Mouse (Mus musculus): ENCODE measurements around the gene Cdyl. TPM values are rescaled to one million over a fixed set of nuclear protein-coding genes. Genes with fewer than 3 reads are reported as not detected.
A peak's percentile ranks its signal among the peaks of the same experiment; 100 is the strongest.

Cdyl gene
- polyA plus RNA-seq, 2 experiments = 20.1 to 22.7 TPM

GRCm38 (mm10) chr13:35815205-35815726 lies 155.6 kb downstream of the Cdyl start:
- H3K36me3 ChIP-seq (ENCODE audit: control insufficient read depth, insufficient read depth, low read length) = peaks cover 29% of the 10 kb centered on the region
- H3K27me3 ChIP-seq (ENCODE audit: control insufficient read depth, insufficient read depth, low read length) = no peaks in the 10 kb centered on the region
- no peak overlapping the region for H3K9ac ChIP-seq (ENCODE audit: low read depth, low read length, severe bottlenecking)
- DNase-seq (ENCODE audit: low spot score) (no peak), ATAC-seq (ENCODE audit: low FRiP score, low read depth) (no peak)
- WGBS = 85% methylated on average over 8 of the region's 8 CpGs
- H3K9me3 ChIP-seq (ENCODE audit: control insufficient read depth, low read length) = no peaks in the 10 kb centered on the region
- no peak overlapping the region for H3K4me3 ChIP-seq (replicated peaks; ENCODE audit: low read length)
- no peak for TF ChIP-seq POLR2A (IDR thresholded peaks at IDR 0.05; ENCODE audit: borderline replicate concordance, extremely low read depth, insufficient read depth, insufficient read length)
- H3K4me1 ChIP-seq (ENCODE audit: control insufficient read depth, insufficient read depth, low read length) = peaks cover 21% of the 10 kb centered on the region
- H3K4me2 ChIP-seq (replicated peaks; ENCODE audit: low read depth, low read length, severe bottlenecking) = no peak overlapping the region
- H3K27ac ChIP-seq (replicated peaks; ENCODE audit: low read depth, low read length) = no peak overlapping the region

GRCm38 (mm10) chr13:35815782-35816368 lies 156.2 kb downstream of the Cdyl start:
- H3K36me3 ChIP-seq (ENCODE audit: control insufficient read depth, insufficient read depth, low read length) = peaks cover 29% of the 10 kb centered on the region
- no peak overlapping the region for H3K9ac ChIP-seq (ENCODE audit: low read depth, low read length, severe bottlenecking)
- no peak overlapping the region for H3K4me2 ChIP-seq (replicated peaks; ENCODE audit: low read depth, low read length, severe bottlenecking)
- DNase-seq (ENCODE audit: low spot score) (peak; percentile 52), ATAC-seq (ENCODE audit: low FRiP score, low read depth) (no peak)
- no peak overlapping the region for H3K27ac ChIP-seq (replicated peaks; ENCODE audit: low read depth, low read length)
- WGBS = 55% methylated on average over 16 of the region's 16 CpGs
- no peak overlapping the region for H3K4me3 ChIP-seq (replicated peaks; ENCODE audit: low read length)
- no peaks in the 10 kb centered on the region for H3K9me3 ChIP-seq (ENCODE audit: control insufficient read depth, low read length)
- peaks cover 21% of the 10 kb centered on the region for H3K4me1 ChIP-seq (ENCODE audit: control insufficient read depth, insufficient read depth, low read length)
- no peaks in the 10 kb centered on the region for H3K27me3 ChIP-seq (ENCODE audit: control insufficient read depth, insufficient read depth, low read length)
- TF ChIP-seq POLR2A (IDR thresholded peaks at IDR 0.05; ENCODE audit: borderline replicate concordance, extremely low read depth, insufficient read depth, insufficient read length) = no peak

GRCm38 (mm10) chr13:35817626-35818025 lies 158.0 kb downstream of the Cdyl start:
- DNase-seq (ENCODE audit: low spot score) (no peak), ATAC-seq (ENCODE audit: low FRiP score, low read depth) (no peak)
- no peaks in the 10 kb centered on the region for H3K9me3 ChIP-seq (ENCODE audit: control insufficient read depth, low read length)
- no peak overlapping the region for H3K4me3 ChIP-seq (replicated peaks; ENCODE audit: low read length)
- no peak for TF ChIP-seq POLR2A (IDR thresholded peaks at IDR 0.05; ENCODE audit: borderline replicate concordance, extremely low read depth, insufficient read depth, insufficient read length)
- H3K36me3 ChIP-seq (ENCODE audit: control insufficient read depth, insufficient read depth, low read length) = peaks cover 29% of the 10 kb centered on the region
- H3K27ac ChIP-seq (replicated peaks; ENCODE audit: low read depth, low read length) = no peak overlapping the region
- WGBS = 76% methylated on average over 3 of the region's 3 CpGs
- peaks cover 19% of the 10 kb centered on the region for H3K4me1 ChIP-seq (ENCODE audit: control insufficient read depth, insufficient read depth, low read length)
- no peaks in the 10 kb centered on the region for H3K27me3 ChIP-seq (ENCODE audit: control insufficient read depth, insufficient read depth, low read length)
- no peak overlapping the region for H3K9ac ChIP-seq (ENCODE audit: low read depth, low read length, severe bottlenecking)
- H3K4me2 ChIP-seq (replicated peaks; ENCODE audit: low read depth, low read length, severe bottlenecking) = no peak overlapping the region

GRCm38 (mm10) chr13:35818060-35818459 lies 158.4 kb downstream of the Cdyl start:
- ATAC-seq (ENCODE audit: low FRiP score, low read depth) (no peak), DNase-seq (ENCODE audit: low spot score) (no peak)
- Histone ChIP-seq H3K36me3 (ENCODE audit: control insufficient read depth, insufficient read depth, low read length) (peaks cover 29% of the 10 kb centered on the region), H3K27me3 (ENCODE audit: control insufficient read depth, insufficient read depth, low read length) (no peaks in the 10 kb centered on the region), H3K4me2 (replicated peaks; ENCODE audit: low read depth, low read length, severe bottlenecking) (no peak overlapping the region), H3K4me3 (replicated peaks; ENCODE audit: low read length) (no peak overlapping the region), H3K4me1 (ENCODE audit: control insufficient read depth, insufficient read depth, low read length) (peaks cover 21% of the 10 kb centered on the region), H3K9ac (ENCODE audit: low read depth, low read length, severe bottlenecking) (no peak overlapping the region), H3K9me3 (ENCODE audit: control insufficient read depth, low read length) (no peaks in the 10 kb centered on the region), H3K27ac (replicated peaks; ENCODE audit: low read depth, low read length) (no peak overlapping the region)
- WGBS = 90% methylated on average over 4 of the region's 4 CpGs
- TF ChIP-seq POLR2A (IDR thresholded peaks at IDR 0.05; ENCODE audit: borderline replicate concordance, extremely low read depth, insufficient read depth, insufficient read length) = no peak

- no peak for ATAC-seq (ENCODE audit: low FRiP score, low read depth)
- Histone ChIP-seq H3K27ac (replicated peaks; ENCODE audit: low read depth, low read length) (no peak overlapping the region), H3K4me1 (ENCODE audit: control insufficient read depth, insufficient read depth, low read length) (peaks cover 11% of the 10 kb centered on the region), H3K36me3 (ENCODE audit: control insufficient read depth, insufficient read depth, low read length) (peaks cover 32% of the 10 kb centered on the region), H3K4me3 (replicated peaks; ENCODE audit: low read length) (no peak overlapping the region), H3K9me3 (ENCODE audit: control insufficient read depth, low read length) (no peaks in the 10 kb centered on the region), H3K4me2 (replicated peaks; ENCODE audit: low read depth, low read length, severe bottlenecking) (no peak overlapping the region), H3K27me3 (ENCODE audit: control insufficient read depth, insufficient read depth, low read length) (no peaks in the 10 kb centered on the region), H3K9ac (ENCODE audit: low read depth, low read length, severe bottlenecking) (no peak overlapping the region)
- no peak for DNase-seq (ENCODE audit: low spot score)
- TF ChIP-seq POLR2A (IDR thresholded peaks at IDR 0.05; ENCODE audit: borderline replicate concordance, extremely low read depth, insufficient read depth, insufficient read length) = no peak
- WGBS = 35% methylated on average over 10 of the region's 10 CpGs
Observed at GRCm38 (mm10) chr13:35821821-35822454, 162.3 kb downstream of the Cdyl start.

All from limb, embryonic 14.5 days (tissue).